Mouse (Mus musculus): Measurements from ENCODE around the gene Cobl. TPM values are rescaled to one million over a fixed set of nuclear protein-coding genes. Genes with fewer than 3 reads are reported as not detected.

Cobl gene
- total and polyA plus RNA-seq, 2 experiments from 2014 or later, result 11.5 to 17.4 TPM

GRCm38 (mm10) chr11:12343686-12344085 is 121.1 kb downstream of the Cobl start:
- ATAC-seq, result no peak
- 84% methylated on average over 4 of the region's 4 CpGs for WGBS
- H3K4me2 ChIP-seq (ENCODE audit: low read depth), result no peak overlapping the region
- no peak for TF ChIP-seq CTCF (IDR thresholded peaks at IDR 0.05; ENCODE audit: low read depth)
- no peak overlapping the region for H3K9ac ChIP-seq
- H3K4me3 ChIP-seq (ENCODE audit: low read depth, low read length), result no peak overlapping the region
- no peaks in the 10 kb centered on the region for H3K36me3 ChIP-seq (ENCODE audit: insufficient read depth)
- H3K9me3 ChIP-seq (ENCODE audit: low read length), result no peaks in the 10 kb centered on the region
- no peak overlapping the region for H3K27ac ChIP-seq (ENCODE audit: low read depth, low read length)
- DNase-seq, result no peak
- H3K4me1 ChIP-seq (ENCODE audit: insufficient read depth), result no peaks in the 10 kb centered on the region
- no peaks in the 10 kb centered on the region for H3K27me3 ChIP-seq (ENCODE audit: insufficient read depth, low read length)

- no peak overlapping the region for H3K9ac ChIP-seq
- H3K4me2 ChIP-seq (ENCODE audit: low read depth), result no peak overlapping the region
- TF ChIP-seq CTCF (IDR thresholded peaks at IDR 0.05; ENCODE audit: low read depth), result no peak
- ATAC-seq, result no peak
- H3K4me3 ChIP-seq (ENCODE audit: low read depth, low read length), result no peak overlapping the region
- no peaks in the 10 kb centered on the region for H3K9me3 ChIP-seq (ENCODE audit: low read length)
- no peaks in the 10 kb centered on the region for H3K27me3 ChIP-seq (ENCODE audit: insufficient read depth, low read length)
- no peak overlapping the region for H3K27ac ChIP-seq (ENCODE audit: low read depth, low read length)
- no peaks in the 10 kb centered on the region for H3K4me1 ChIP-seq (ENCODE audit: insufficient read depth)
- no peaks in the 10 kb centered on the region for H3K36me3 ChIP-seq (ENCODE audit: insufficient read depth)
- no peak for DNase-seq
These were observed 124.1 kb downstream of the Cobl start for GRCm38 (mm10) chr11:12340697-12341096.

DNA sequence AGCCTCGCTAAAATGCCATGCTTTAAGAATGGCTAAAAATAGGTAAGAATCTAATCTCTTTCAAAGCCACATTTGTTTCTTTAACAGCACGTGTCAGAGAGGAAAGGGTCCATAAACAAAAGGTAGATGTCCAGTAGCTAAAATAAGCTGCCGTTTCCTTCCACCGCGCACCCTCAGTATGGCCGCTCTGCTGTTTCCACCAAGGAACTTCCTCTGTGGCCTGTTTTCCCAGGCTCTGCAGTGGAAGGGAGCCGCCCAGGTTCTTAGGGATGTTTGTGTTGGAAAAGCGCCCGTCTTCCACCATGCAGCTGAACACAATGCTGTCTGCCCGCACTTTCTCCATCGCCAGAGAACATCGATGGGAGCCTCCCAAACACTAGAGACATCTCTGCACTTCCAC is 128.6 kb downstream of the Cobl start:
- H3K36me3 ChIP-seq (ENCODE audit: insufficient read depth), result no peaks in the 10 kb centered on the region
- H3K4me2 ChIP-seq (ENCODE audit: low read depth), result no peak overlapping the region
- no peaks in the 10 kb centered on the region for H3K27me3 ChIP-seq (ENCODE audit: insufficient read depth, low read length)
- no peak for DNase-seq
- ATAC-seq, result no peak
- no peak overlapping the region for H3K27ac ChIP-seq (ENCODE audit: low read depth, low read length)
- no peak overlapping the region for H3K4me3 ChIP-seq (ENCODE audit: low read depth, low read length)
- WGBS, result 78% methylated on average over 12 of the region's 12 CpGs
- TF ChIP-seq CTCF (IDR thresholded peaks at IDR 0.05; ENCODE audit: low read depth), result no peak
- H3K4me1 ChIP-seq (ENCODE audit: insufficient read depth), result no peaks in the 10 kb centered on the region
- no peaks in the 10 kb centered on the region for H3K9me3 ChIP-seq (ENCODE audit: low read length)
- no peak overlapping the region for H3K9ac ChIP-seq

GRCm38 (mm10) chr11:12331997-12332396 is 132.8 kb downstream of the Cobl start:
- Histone ChIP-seq H3K9me3 (ENCODE audit: low read length) (no peaks in the 10 kb centered on the region), H3K27me3 (ENCODE audit: insufficient read depth, low read length) (no peaks in the 10 kb centered on the region), H3K4me2 (ENCODE audit: low read depth) (no peak overlapping the region), H3K9ac (no peak overlapping the region), H3K4me3 (ENCODE audit: low read depth, low read length) (no peak overlapping the region), H3K36me3 (ENCODE audit: insufficient read depth) (no peaks in the 10 kb centered on the region), H3K27ac (ENCODE audit: low read depth, low read length) (no peak overlapping the region), H3K4me1 (ENCODE audit: insufficient read depth) (no peaks in the 10 kb centered on the region)
- WGBS, result 53% methylated on average over 2 of the region's 2 CpGs
- no peak for TF ChIP-seq CTCF (IDR thresholded peaks at IDR 0.05; ENCODE audit: low read depth)
- DNase-seq (peak; percentile 83), ATAC-seq (peak; percentile 58; the same call in 1 of the 2 replicates)

GRCm38 (mm10) chr11:12321445-12321844 is 143.3 kb downstream of the Cobl start:
- 10% methylated on average over 1 of the region's 1 CpGs for WGBS
- ATAC-seq (no peak), DNase-seq (no peak)
- no peaks in the 10 kb centered on the region for H3K4me1 ChIP-seq (ENCODE audit: insufficient read depth)
- H3K27me3 ChIP-seq (ENCODE audit: insufficient read depth, low read length), result no peaks in the 10 kb centered on the region
- no peak overlapping the region for H3K4me2 ChIP-seq (ENCODE audit: low read depth)
- H3K4me3 ChIP-seq (ENCODE audit: low read depth, low read length), result no peak overlapping the region
- no peaks in the 10 kb centered on the region for H3K9me3 ChIP-seq (ENCODE audit: low read length)
- H3K9ac ChIP-seq, result no peak overlapping the region
- no peak overlapping the region for H3K27ac ChIP-seq (ENCODE audit: low read depth, low read length)
- no peaks in the 10 kb centered on the region for H3K36me3 ChIP-seq (ENCODE audit: insufficient read depth)
- TF ChIP-seq CTCF (IDR thresholded peaks at IDR 0.05; ENCODE audit: low read depth), result no peak

- Histone ChIP-seq H3K27ac (ENCODE audit: low read depth, low read length) (no peak overlapping the region), H3K36me3 (ENCODE audit: insufficient read depth) (no peaks in the 10 kb centered on the region), H3K4me3 (ENCODE audit: low read depth, low read length) (no peak overlapping the region), H3K9me3 (ENCODE audit: low read length) (no peaks in the 10 kb centered on the region), H3K9ac (no peak overlapping the region), H3K4me1 (ENCODE audit: insufficient read depth) (no peaks in the 10 kb centered on the region), H3K27me3 (ENCODE audit: insufficient read depth, low read length) (no peaks in the 10 kb centered on the region), H3K4me2 (ENCODE audit: low read depth) (no peak overlapping the region)
- 90% methylated on average over 3 of the region's 3 CpGs for WGBS
- no peak for TF ChIP-seq CTCF (IDR thresholded peaks at IDR 0.05; ENCODE audit: low read depth)
- ATAC-seq, result no peak
- no peak for DNase-seq
These were observed 145.4 kb downstream of the Cobl start for GRCm38 (mm10) chr11:12319318-12319717.

DNA sequence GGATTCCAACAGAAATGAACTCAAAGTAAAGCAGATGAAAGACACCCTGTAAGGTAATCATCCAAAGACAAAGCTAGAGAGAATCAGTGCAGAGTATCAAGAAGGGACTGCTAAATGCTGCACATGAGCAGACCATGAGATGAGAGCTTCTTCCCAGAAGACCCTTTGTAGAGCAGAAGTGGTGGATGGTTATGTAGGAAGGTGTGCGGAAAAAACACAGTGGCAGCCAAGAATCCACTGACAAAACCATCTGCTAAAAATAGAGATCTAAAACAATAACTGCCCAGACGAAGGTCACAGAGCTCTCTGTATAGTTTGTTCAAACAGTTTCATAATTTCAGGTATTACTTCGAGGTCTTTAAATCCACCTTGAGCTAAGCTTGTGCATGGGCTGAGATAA is 149.1 kb downstream of the Cobl start:
- H3K27ac ChIP-seq (ENCODE audit: low read depth, low read length), result no peak overlapping the region
- H3K36me3 ChIP-seq (ENCODE audit: insufficient read depth), result no peaks in the 10 kb centered on the region
- DNase-seq (no peak), ATAC-seq (no peak)
- H3K4me2 ChIP-seq (ENCODE audit: low read depth), result no peak overlapping the region
- H3K27me3 ChIP-seq (ENCODE audit: insufficient read depth, low read length), result no peaks in the 10 kb centered on the region
- no peak overlapping the region for H3K9ac ChIP-seq
- no peaks in the 10 kb centered on the region for H3K4me1 ChIP-seq (ENCODE audit: insufficient read depth)
- no peaks in the 10 kb centered on the region for H3K9me3 ChIP-seq (ENCODE audit: low read length)
- no peak for TF ChIP-seq CTCF (IDR thresholded peaks at IDR 0.05; ENCODE audit: low read depth)
- no peak overlapping the region for H3K4me3 ChIP-seq (ENCODE audit: low read depth, low read length)
- WGBS, result 87% methylated on average over 3 of the region's 3 CpGs
